Mouse (Mus musculus): ENCODE results near the gene Cnot6.
A peak's percentile ranks its signal among the peaks of the same experiment; 100 is the strongest.

Gene Cnot6

GRCm38 (mm10) chr11:49712555-49713335 is at the start of gene Cnot6:
TSS of gene Cnot6 (minus strand) at chr11:49712723.
- peak; percentile 96 for DNase-seq

- no peak for DNase-seq
Observed at GRCm38 (mm10) chr11:49761130-49761529, 48.6 kb upstream of the Cnot6 start.

GRCm38 (mm10) chr11:49758096-49758495 is 45.6 kb upstream of the Cnot6 start:
- DNase-seq = no peak

- DNase-seq = peak; percentile 43
Observed at GRCm38 (mm10) chr11:49754958-49755665, 42.6 kb upstream of the Cnot6 start.

GRCm38 (mm10) chr11:49746756-49747155 is 34.2 kb upstream of the Cnot6 start:
- DNase-seq = no peak

- no peak for DNase-seq
Observed at GRCm38 (mm10) chr11:49745839-49746238, 33.3 kb upstream of the Cnot6 start.

GRCm38 (mm10) chr11:49744981-49745380 is 32.5 kb upstream of the Cnot6 start:
- no peak for DNase-seq

- no peak for DNase-seq
Observed at GRCm38 (mm10) chr11:49743634-49744033, 31.1 kb upstream of the Cnot6 start.

- no peak for DNase-seq
Observed at GRCm38 (mm10) chr11:49742248-49742647, 29.7 kb upstream of the Cnot6 start.

- no peak for DNase-seq
Observed at GRCm38 (mm10) chr11:49739776-49740175, 27.3 kb upstream of the Cnot6 start.

GRCm38 (mm10) chr11:49738659-49739406 is 26.3 kb upstream of the Cnot6 start:
- DNase-seq = no peak

- DNase-seq = no peak
Observed at GRCm38 (mm10) chr11:49737625-49738024, 25.1 kb upstream of the Cnot6 start.

- peak; percentile 56 for DNase-seq
Observed at GRCm38 (mm10) chr11:49734771-49735170, 22.2 kb upstream of the Cnot6 start.

GRCm38 (mm10) chr11:49730275-49730948 is 17.9 kb upstream of the Cnot6 start:
- no peak for DNase-seq

GRCm38 (mm10) chr11:49727877-49728276 is 15.4 kb upstream of the Cnot6 start:
- DNase-seq = no peak

- DNase-seq = no peak
Observed at GRCm38 (mm10) chr11:49726800-49727199, 14.3 kb upstream of the Cnot6 start.

- no peak for DNase-seq
Observed at GRCm38 (mm10) chr11:49724676-49725075, 12.2 kb upstream of the Cnot6 start.

GRCm38 (mm10) chr11:49723281-49723680 is 10.8 kb upstream of the Cnot6 start:
- no peak for DNase-seq

- no peak for DNase-seq
Observed at GRCm38 (mm10) chr11:49722692-49723091, 10.2 kb upstream of the Cnot6 start.

GRCm38 (mm10) chr11:49721358-49721757 is 8.8 kb upstream of the Cnot6 start:
- no peak for DNase-seq

- no peak for DNase-seq
Observed at GRCm38 (mm10) chr11:49719466-49720151, 7.1 kb upstream of the Cnot6 start.

Data from kidney, adult 11 months (tissue).